Mouse (Mus musculus) erythroblast, embryonic 14.5 days (primary cell): Measurements from ENCODE around the gene BC052040.

Source experiments
- GATA1 ChIP-seq: IDR thresholded peaks from 2 replicates; pipeline ENCODE4 v1.6.1; 2012; ENCODE audit warnings: low read length, inconsistent platforms, mixed read lengths
- TAL1 ChIP-seq: IDR thresholded peaks from 3 replicates; pipeline ENCODE4 v1.6.1; 2012; ENCODE audit warnings: low read length, inconsistent platforms, mixed read lengths

GRCm38 (mm10) chr2:115583776-115584175 is 2.3 kb downstream of the BC052040 start:
- no peak for TF ChIP-seq GATA1
- TF ChIP-seq TAL1, result no peak
